Comparison of ENCODE assay signal across 12 mouse cellular contexts in the genomic region with DNA sequence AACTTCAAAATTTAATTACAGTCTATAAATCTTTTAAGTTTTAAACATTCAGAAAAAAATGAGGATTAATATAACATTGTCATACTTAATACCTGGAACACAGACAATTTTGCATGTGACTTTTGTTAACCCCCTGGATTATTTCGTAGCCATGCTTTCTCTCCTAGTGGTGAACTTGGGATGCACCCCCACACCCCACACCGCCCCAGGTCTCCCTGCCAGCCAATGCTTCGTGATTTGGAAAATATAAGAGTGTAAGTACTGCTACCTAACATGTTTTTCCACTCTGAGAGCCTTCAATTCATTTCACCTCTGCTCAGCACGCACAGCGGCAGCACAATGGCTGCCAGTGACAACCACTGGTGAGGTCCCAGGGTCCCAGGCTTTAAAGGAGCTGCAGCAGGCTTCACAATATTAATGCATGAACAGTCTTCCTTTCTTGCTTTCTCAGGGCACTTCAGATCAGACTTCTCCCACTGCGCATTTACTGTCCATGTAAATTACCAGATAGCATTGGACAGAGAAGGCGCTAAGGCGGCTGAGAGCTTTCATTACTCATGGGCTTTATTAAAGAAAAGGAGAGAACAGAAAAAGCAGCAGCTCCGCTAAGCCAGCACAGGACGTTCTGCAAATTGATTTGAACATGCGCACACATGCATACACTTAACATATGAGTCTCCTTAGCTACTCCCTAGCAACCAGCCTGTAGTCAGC.
DNase-seq lines count a peak whose midpoint lies in the region; ATAC-seq and TF ChIP-seq lines count a peak whose summit lies in the region.
"Had no signal": no experiment of that assay in that cellular context is flagged by ENCODE, and none has a peak within 500 bp of the region (broad histone marks: within the 10 kb centered on the region; RNA-seq: fewer than 3 reads in every experiment).

No protein-coding gene starts in this region.

- no peak overlapping the region for H3K4me3 ChIP-seq in lung, embryonic 14.5 days (ENCODE audit: low read depth, low read length)
- H3K4me3 ChIP-seq in hindbrain, embryonic 12.5 days = peak overlapping the region; percentile 10
- 0 out of 2 replicates have a peak overlapping the region, but pooled peaks have one; percentile 7 for H3K4me3 ChIP-seq in midbrain, embryonic 12.5 days
- no peak overlapping the region for H3K4me3 ChIP-seq in lung, adult 2 months (replicated peaks; ENCODE audit: extremely low read depth, low read depth, low read length)
- H3K4me3 ChIP-seq: liver, embryonic 13.5 days had no signal

- 75% methylated on average over 11 of the region's 11 CpGs for WGBS in lung, embryonic 14.5 days
- WGBS in hindbrain, embryonic 12.5 days = 36% methylated on average over 11 of the region's 11 CpGs
- WGBS in midbrain, embryonic 12.5 days = 45% methylated on average over 11 of the region's 11 CpGs
- WGBS in lung, adult 2 months = 80% methylated on average over 11 of the region's 11 CpGs

- no peak for TF ChIP-seq CTCF in lung, embryonic 14.5 days (IDR thresholded peaks at IDR 0.05; ENCODE audit: low read depth)
- TF ChIP-seq CTCF in lung, adult 2 months (IDR thresholded peaks at IDR 0.05; ENCODE audit: insufficient read depth, low read length) = no peak

- H3K4me1 ChIP-seq in lung, embryonic 14.5 days (ENCODE audit: insufficient read depth) = no peaks in the 10 kb centered on the region
- peaks cover 33% of the 10 kb centered on the region for H3K4me1 ChIP-seq in hindbrain, embryonic 12.5 days
- H3K4me1 ChIP-seq in midbrain, embryonic 12.5 days = peaks cover 31% of the 10 kb centered on the region
- no peaks in the 10 kb centered on the region for H3K4me1 ChIP-seq in lung, adult 2 months (ENCODE audit: control insufficient read depth, insufficient read depth, low read length)
- H3K4me1 ChIP-seq: liver, embryonic 13.5 days had no signal

- no peak overlapping the region for H3K4me2 ChIP-seq in lung, embryonic 14.5 days
- peak overlapping the region; percentile 39 for H3K4me2 ChIP-seq in hindbrain, embryonic 12.5 days (replicated peaks)
- peak overlapping the region; percentile 33 for H3K4me2 ChIP-seq in midbrain, embryonic 12.5 days (replicated peaks)
- H3K4me2 ChIP-seq: liver, embryonic 13.5 days had no signal

- no peak for DNase-seq in lung, embryonic 14.5 days
- DNase-seq in lung, postnatal 14 days = no peak
- DNase-seq in right cerebral cortex, postnatal 4 days = peak; percentile 27
- DNase-seq in B cell, adult 2 months = no peak
- no peak for DNase-seq in lung, adult 2 months
- no peak for DNase-seq in heart, postnatal 10 days
- DNase-seq: cerebellum, adult 9-10 months; liver, embryonic 13.5 days had no signal

- H3K27me3 ChIP-seq in lung, embryonic 14.5 days (ENCODE audit: insufficient read depth, low read length) = no peaks in the 10 kb centered on the region
- H3K27me3 ChIP-seq in hindbrain, embryonic 12.5 days = no peaks in the 10 kb centered on the region
- no peaks in the 10 kb centered on the region for H3K27me3 ChIP-seq in midbrain, embryonic 12.5 days
- H3K27me3 ChIP-seq: CH12.LX; liver, embryonic 13.5 days had no signal

- no peak for TF ChIP-seq POLR2A in lung, adult 2 months (IDR thresholded peaks at IDR 0.05; ENCODE audit: borderline replicate concordance, extremely low read depth, low read depth, low read length)

- ATAC-seq in lung, embryonic 14.5 days (ENCODE audit: insufficient read depth) = peak; percentile 31; the same call in 1 of the 2 replicates
- peak; percentile 60 for ATAC-seq in hindbrain, embryonic 12.5 days (ENCODE audit: low FRiP score)
- peak; percentile 65 for ATAC-seq in midbrain, embryonic 12.5 days (ENCODE audit: low FRiP score, low read depth)
- ATAC-seq: activated CD4-positive, CD25-positive, alpha-beta regulatory T cell, adult 4 months had no signal

- no peak overlapping the region for H3K9ac ChIP-seq in lung, embryonic 14.5 days
- peak overlapping the region; percentile 6; the same call in 1 of the 2 replicates for H3K9ac ChIP-seq in hindbrain, embryonic 12.5 days
- H3K9ac ChIP-seq in midbrain, embryonic 12.5 days (replicated peaks) = no peak overlapping the region
- H3K9ac ChIP-seq: liver, embryonic 13.5 days had no signal

- H3K9me3 ChIP-seq in lung, embryonic 14.5 days (ENCODE audit: low read depth, low read length) = no peaks in the 10 kb centered on the region
- no peaks in the 10 kb centered on the region for H3K9me3 ChIP-seq in hindbrain, embryonic 12.5 days (replicated peaks)
- H3K9me3 ChIP-seq in midbrain, embryonic 12.5 days = no peaks in the 10 kb centered on the region

- intact Hi-C loops in heart, postnatal 10 days (cut with DNase I) = no loop called here

- H3K36me3 ChIP-seq in lung, embryonic 14.5 days (ENCODE audit: insufficient read depth) = peaks cover 4% of the 10 kb centered on the region; the same call in 1 of the 2 replicates
- H3K36me3 ChIP-seq in hindbrain, embryonic 12.5 days = no peaks in the 10 kb centered on the region
- no peaks in the 10 kb centered on the region for H3K36me3 ChIP-seq in midbrain, embryonic 12.5 days
- H3K36me3 ChIP-seq: liver, embryonic 13.5 days had no signal

- no peak overlapping the region for H3K27ac ChIP-seq in lung, embryonic 14.5 days (ENCODE audit: low read depth)
- peak overlapping the region; percentile 92 for H3K27ac ChIP-seq in hindbrain, embryonic 12.5 days
- peak overlapping the region; percentile 92 for H3K27ac ChIP-seq in midbrain, embryonic 12.5 days (replicated peaks)
- H3K27ac ChIP-seq: liver, embryonic 13.5 days had no signal

Comparison
In these comparisons a context has a peak if more than half of its experiments do, and no peak if none do; other contexts are left out.
1. H3K4me3 ChIP-seq: peak in hindbrain, embryonic 12.5 days (single experiment) and midbrain, embryonic 12.5 days (single experiment); none in lung, embryonic 14.5 days (single experiment) and lung, adult 2 months (single experiment).
2. Peak in every context shown above with its lines, with median percentiles within 50 percentile points of each other: ATAC-seq.